Mouse (Mus musculus) erythroblast, embryonic 14.5 days (primary cell): ENCODE measurements at regions not wholly inside any gene's neighbourhood (a gene's known extent, or its start where the extent isn't known, plus 50 kb on each side); places are given as distances from the start of the nearest gene placed in this dataset.

Source experiments
- GATA1 ChIP-seq: IDR thresholded peaks from 2 replicates; pipeline ENCODE4 v1.6.1; 2012; ENCODE audit warnings: low read length, inconsistent platforms, mixed read lengths
- TAL1 ChIP-seq: IDR thresholded peaks from 3 replicates; pipeline ENCODE4 v1.6.1; 2012; ENCODE audit warnings: low read length, inconsistent platforms, mixed read lengths

- no peak for TF ChIP-seq TAL1
- no peak for TF ChIP-seq GATA1
Observed at GRCm38 (mm10) chr14:46564998-46565397, 174.5 kb upstream of the Bmp4 start.
